Mouse (Mus musculus) midbrain, embryonic 13.5 days (tissue): ENCODE data around the gene Fam13a. TPM values are rescaled to one million over a fixed set of nuclear protein-coding genes. Genes with fewer than 3 reads are reported as not detected.

Experiments used
- ATAC-seq: fragments of 200-750 bp; cut with Nextera tagmentation; 2 replicates; pipeline ENCODE4 v1.8.0; 2017; ENCODE audit warnings: mild to moderate bottlenecking, moderate TSS enrichment, moderate library complexity
- H3K27ac ChIP-seq: fragments of 300-500 bp; sonication (generic); 2 replicates; pipeline ENCODE4 v1.5.1; 2015; ENCODE audit warnings: inconsistent platforms, mild to moderate bottlenecking, moderate library complexity
- H3K27me3 ChIP-seq: fragments of 300-500 bp; sonication (generic); 2 replicates; pipeline ENCODE4 v1.6.1; 2015; ENCODE audit warnings: mild to moderate bottlenecking, inconsistent platforms
- H3K36me3 ChIP-seq: fragments of 300-500 bp; sonication (generic); 2 replicates; pipeline ENCODE4 v1.6.1; 2015; ENCODE audit warnings: mild to moderate bottlenecking, inconsistent platforms
- H3K4me1 ChIP-seq: fragments of 300-500 bp; sonication (generic); replicated peaks from 2 replicates; pipeline ENCODE4 v1.6.1; 2015; ENCODE audit warnings: inconsistent platforms
- H3K4me2 ChIP-seq: fragments of 300-500 bp; sonication (generic); replicated peaks from 2 replicates; pipeline ENCODE4 v1.6.1; 2015; ENCODE audit warnings: moderate library complexity, mild to moderate bottlenecking, inconsistent platforms
- H3K4me3 ChIP-seq: fragments of 300-500 bp; sonication (generic); replicated peaks from 2 replicates; pipeline ENCODE4 v1.5.1; 2015; ENCODE audit warnings: mild to moderate bottlenecking, inconsistent platforms
- H3K9ac ChIP-seq: fragments of 300-500 bp; sonication (generic); replicated peaks from 2 replicates; pipeline ENCODE4 v1.6.1; 2015; ENCODE audit warnings: mild to moderate bottlenecking, inconsistent platforms
- H3K9me3 ChIP-seq: fragments of 300-500 bp; sonication (generic); 2 replicates; pipeline ENCODE4 v1.6.1; 2016; ENCODE audit warnings: mild to moderate bottlenecking, inconsistent platforms
- WGBS: fragments of 180-500 bp; shearing (Covaris S2); methylation state at CpG from one replicate; pipeline ENCODE4 v1.1.7; 2015; 5-methylcytosine and 5-hydroxymethylcytosine counted together
- polyA plus RNA-seq: library from polyadenylated mRNA; unstranded; fragments of >200 nt; fragmentation: Nextera tagmentation; extraction: Ambion mirVana; gene quantifications from 2 replicates; pipeline ENCODE4 v1.2.1, GENCODE M21; 2015

The Fam13a gene
- polyA plus RNA-seq, 1 experiment from 2014 or later, result 8.6 TPM

DNA sequence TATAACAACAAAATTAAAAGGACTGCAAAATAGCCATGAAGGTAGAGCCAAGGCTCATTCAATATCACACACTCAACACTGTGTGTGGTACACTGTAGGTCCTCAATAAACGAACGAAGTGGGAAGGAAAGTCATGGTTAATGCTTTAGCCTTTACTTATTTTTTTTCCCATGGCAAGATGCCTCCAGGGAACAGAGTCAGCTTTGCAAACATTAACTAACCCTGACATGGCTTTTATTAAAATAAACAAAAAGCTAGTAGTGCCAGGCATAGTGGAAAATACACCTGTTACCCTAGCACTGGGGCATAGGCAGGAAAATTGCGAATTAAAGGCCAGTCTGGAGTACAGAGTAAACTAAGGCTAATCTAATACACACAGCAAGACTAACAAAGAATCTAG is 35.2 kb downstream of the Fam13a start:
- no peak overlapping the region for H3K4me3 ChIP-seq
- no peak overlapping the region for H3K4me2 ChIP-seq
- 82% methylated on average over 3 of the region's 3 CpGs for WGBS
- H3K27me3 ChIP-seq, result no peaks in the 10 kb centered on the region
- H3K4me1 ChIP-seq, result no peaks in the 10 kb centered on the region
- H3K9me3 ChIP-seq, result no peaks in the 10 kb centered on the region
- no peak for ATAC-seq
- no peak overlapping the region for H3K27ac ChIP-seq
- no peaks in the 10 kb centered on the region for H3K36me3 ChIP-seq
- no peak overlapping the region for H3K9ac ChIP-seq

GRCm38 (mm10) chr6:58988706-58989105 is 35.6 kb downstream of the Fam13a start:
- 91% methylated on average over 2 of the region's 2 CpGs for WGBS

DNA sequence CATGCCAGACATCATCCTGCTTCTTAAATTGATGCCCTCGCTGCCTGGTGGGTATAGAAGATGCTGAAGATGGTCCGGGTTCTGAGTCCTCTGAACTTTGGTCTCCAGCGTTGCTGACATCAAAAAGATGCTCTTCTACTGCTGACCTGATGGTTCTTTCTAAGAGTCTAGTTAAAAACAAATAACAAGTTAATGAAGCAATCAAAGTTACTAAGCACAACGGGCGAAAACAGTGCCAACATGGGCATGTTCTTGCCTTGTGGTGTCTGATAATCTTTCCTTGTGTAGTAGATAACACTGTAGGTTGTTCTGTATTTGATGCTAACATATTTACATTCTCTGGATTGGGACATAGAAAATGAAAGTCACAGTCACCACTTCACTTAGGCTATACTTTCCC is 37.2 kb downstream of the Fam13a start:
- H3K4me2 ChIP-seq, result no peak overlapping the region
- no peaks in the 10 kb centered on the region for H3K27me3 ChIP-seq
- H3K4me3 ChIP-seq, result no peak overlapping the region
- ATAC-seq, result no peak
- no peak overlapping the region for H3K9ac ChIP-seq
- 93% methylated on average over 5 of the region's 5 CpGs for WGBS
- no peaks in the 10 kb centered on the region for H3K9me3 ChIP-seq
- no peak overlapping the region for H3K27ac ChIP-seq
- H3K4me1 ChIP-seq, result no peaks in the 10 kb centered on the region
- H3K36me3 ChIP-seq, result no peaks in the 10 kb centered on the region

More at GRCm38 (mm10) chr6:58988706-58989105, 35.6 kb downstream of the Fam13a start:
- no peak for ATAC-seq
- H3K9ac ChIP-seq, result no peak overlapping the region
- H3K4me2 ChIP-seq, result no peak overlapping the region
- H3K4me1 ChIP-seq, result no peaks in the 10 kb centered on the region
- no peak overlapping the region for H3K27ac ChIP-seq
- no peaks in the 10 kb centered on the region for H3K27me3 ChIP-seq
- H3K9me3 ChIP-seq, result no peaks in the 10 kb centered on the region
- H3K36me3 ChIP-seq, result no peaks in the 10 kb centered on the region
- no peak overlapping the region for H3K4me3 ChIP-seq

GRCm38 (mm10) chr6:58985186-58985585 is 39.2 kb downstream of the Fam13a start:
- WGBS, result 84% methylated on average over 8 of the region's 8 CpGs
- Histone ChIP-seq H3K4me1 (no peaks in the 10 kb centered on the region), H3K4me2 (no peak overlapping the region), H3K9me3 (no peaks in the 10 kb centered on the region), H3K27ac (no peak overlapping the region), H3K27me3 (no peaks in the 10 kb centered on the region), H3K9ac (no peak overlapping the region), H3K4me3 (no peak overlapping the region), H3K36me3 (no peaks in the 10 kb centered on the region)
- no peak for ATAC-seq

DNA sequence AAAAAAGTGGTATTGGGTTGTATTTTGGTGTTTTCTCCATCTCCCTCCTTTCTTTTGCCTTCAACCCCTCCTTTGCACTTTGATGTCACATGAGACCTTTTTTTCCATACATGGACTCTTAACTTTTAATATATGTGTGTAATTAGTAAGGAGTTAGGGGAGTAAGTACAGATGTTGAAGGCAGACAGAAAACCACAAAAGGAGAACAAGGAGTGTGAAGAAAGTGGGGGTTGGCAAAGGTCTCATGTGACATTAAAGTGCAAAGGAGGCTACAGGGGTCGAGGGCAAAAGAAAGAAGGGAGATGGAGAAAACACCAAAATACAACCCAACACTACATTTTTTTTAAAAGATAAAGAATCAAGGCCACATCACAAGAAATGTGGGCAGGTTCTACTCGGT is 49.1 kb downstream of the Fam13a start:
- 77% methylated on average over 2 of the region's 2 CpGs for WGBS
- Histone ChIP-seq H3K27me3 (no peaks in the 10 kb centered on the region), H3K9me3 (no peaks in the 10 kb centered on the region), H3K4me2 (no peak overlapping the region), H3K9ac (no peak overlapping the region), H3K36me3 (no peaks in the 10 kb centered on the region), H3K27ac (no peak overlapping the region), H3K4me1 (no peaks in the 10 kb centered on the region), H3K4me3 (no peak overlapping the region)
- no peak for ATAC-seq

DNA sequence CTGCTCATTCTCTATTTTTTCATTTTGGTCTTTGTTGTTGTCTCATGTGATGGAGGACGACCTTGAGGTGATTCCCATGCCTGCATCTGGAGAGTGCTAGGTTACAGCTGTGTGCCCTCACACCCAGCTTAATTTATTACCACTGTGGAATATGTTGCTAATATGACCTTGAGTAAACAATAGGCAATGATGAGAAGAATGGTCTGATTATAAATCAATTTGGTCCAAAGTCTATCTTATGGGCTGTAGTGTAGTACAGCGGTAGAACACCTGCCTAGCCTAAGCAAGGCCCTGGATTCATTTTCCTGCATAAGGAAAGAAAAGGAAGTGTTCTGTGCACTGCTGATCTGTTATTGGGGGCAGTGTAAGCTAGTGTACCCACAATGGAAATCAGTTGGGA is 49.9 kb downstream of the Fam13a start:
- Histone ChIP-seq H3K9ac (no peak overlapping the region), H3K4me2 (no peak overlapping the region), H3K27ac (no peak overlapping the region), H3K4me1 (no peaks in the 10 kb centered on the region), H3K36me3 (no peaks in the 10 kb centered on the region), H3K27me3 (no peaks in the 10 kb centered on the region), H3K4me3 (no peak overlapping the region), H3K9me3 (no peaks in the 10 kb centered on the region)
- WGBS, result 88% methylated on average over 2 of the region's 2 CpGs
- no peak for ATAC-seq

GRCm38 (mm10) chr6:58972873-58973272 is 51.5 kb downstream of the Fam13a start:
- Histone ChIP-seq H3K9me3 (no peaks in the 10 kb centered on the region), H3K4me3 (no peak overlapping the region), H3K4me2 (no peak overlapping the region), H3K4me1 (no peaks in the 10 kb centered on the region), H3K27ac (no peak overlapping the region), H3K9ac (no peak overlapping the region), H3K27me3 (no peaks in the 10 kb centered on the region), H3K36me3 (no peaks in the 10 kb centered on the region)
- no peak for ATAC-seq
- WGBS, result 96% methylated on average over 1 of the region's 1 CpGs

DNA sequence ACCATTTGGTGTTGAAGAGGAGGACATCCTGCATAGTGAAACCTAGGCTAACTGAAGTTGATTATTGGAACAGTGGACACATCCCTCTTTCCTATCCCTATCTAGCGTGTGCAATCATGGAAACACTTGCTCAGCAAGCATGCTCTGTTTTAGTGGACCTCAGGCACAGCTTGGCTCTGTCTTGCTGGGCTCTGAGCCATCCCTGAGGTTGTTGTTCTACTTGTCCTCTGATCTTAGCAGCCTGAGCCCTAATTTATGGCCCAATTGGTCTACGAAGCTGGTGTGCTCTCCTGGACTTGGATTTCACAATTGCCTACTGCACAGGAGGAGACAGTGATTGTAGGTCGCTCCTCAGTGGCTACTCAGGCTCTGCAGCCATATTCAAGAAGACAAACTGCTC is 56.1 kb downstream of the Fam13a start:
- no peak for ATAC-seq
- no peaks in the 10 kb centered on the region for H3K9me3 ChIP-seq
- no peak overlapping the region for H3K4me3 ChIP-seq
- H3K9ac ChIP-seq, result no peak overlapping the region
- peaks cover 12% of the 10 kb centered on the region for H3K4me1 ChIP-seq
- H3K27me3 ChIP-seq, result no peaks in the 10 kb centered on the region
- H3K4me2 ChIP-seq, result no peak overlapping the region
- no peaks in the 10 kb centered on the region for H3K36me3 ChIP-seq
- H3K27ac ChIP-seq, result no peak overlapping the region
- WGBS, result 88% methylated on average over 3 of the region's 3 CpGs

GRCm38 (mm10) chr6:58965071-58965831 is 59.1 kb downstream of the Fam13a start:
- Histone ChIP-seq H3K4me3 (no peak overlapping the region), H3K36me3 (no peaks in the 10 kb centered on the region), H3K9ac (no peak overlapping the region), H3K4me2 (peak overlapping the region; percentile 4; the same call in 1 of the 2 replicates), H3K27ac (peak overlapping the region; percentile 51; the same call in 1 of the 2 replicates), H3K9me3 (no peaks in the 10 kb centered on the region), H3K4me1 (peaks cover 12% of the 10 kb centered on the region), H3K27me3 (no peaks in the 10 kb centered on the region)
- peak; percentile 69 for ATAC-seq
- WGBS, result 42% methylated on average over 12 of the region's 12 CpGs

GRCm38 (mm10) chr6:58964565-58964964 is 59.8 kb downstream of the Fam13a start:
- ATAC-seq, result no peak
- Histone ChIP-seq H3K4me3 (no peak overlapping the region), H3K4me2 (no peak overlapping the region), H3K36me3 (no peaks in the 10 kb centered on the region), H3K27me3 (no peaks in the 10 kb centered on the region), H3K4me1 (peaks cover 12% of the 10 kb centered on the region), H3K9me3 (no peaks in the 10 kb centered on the region), H3K27ac (no peak overlapping the region), H3K9ac (no peak overlapping the region)

GRCm38 (mm10) chr6:58964091-58964490 is 60.3 kb downstream of the Fam13a start:
- H3K4me1 ChIP-seq, result peaks cover 12% of the 10 kb centered on the region
- no peak overlapping the region for H3K4me3 ChIP-seq
- H3K9me3 ChIP-seq, result no peaks in the 10 kb centered on the region
- WGBS, result 92% methylated on average over 2 of the region's 2 CpGs
- ATAC-seq, result no peak
- H3K4me2 ChIP-seq, result no peak overlapping the region
- no peaks in the 10 kb centered on the region for H3K36me3 ChIP-seq
- H3K27me3 ChIP-seq, result no peaks in the 10 kb centered on the region
- H3K9ac ChIP-seq, result no peak overlapping the region
- H3K27ac ChIP-seq, result no peak overlapping the region

DNA sequence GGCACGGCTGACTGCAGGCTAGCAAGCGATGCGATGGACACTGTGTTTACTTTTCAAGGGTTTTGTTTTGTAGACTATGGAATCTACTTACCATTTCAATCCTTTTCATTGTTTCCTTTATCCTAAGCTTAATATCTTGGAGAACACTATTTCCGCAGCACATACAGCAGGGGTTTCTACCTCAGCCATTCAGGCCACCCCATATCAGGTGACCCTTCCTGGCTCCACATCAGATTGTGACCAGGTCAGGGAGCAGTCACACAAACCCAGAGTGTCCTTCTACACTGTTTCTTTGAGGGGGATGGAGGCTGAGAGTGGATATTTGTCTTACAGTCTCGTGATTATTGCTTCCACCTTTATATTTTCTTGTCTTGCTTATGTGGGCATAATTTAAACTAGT is 61.7 kb downstream of the Fam13a start:
- no peak for ATAC-seq
- Histone ChIP-seq H3K36me3 (no peaks in the 10 kb centered on the region), H3K4me3 (no peak overlapping the region), H3K9ac (no peak overlapping the region), H3K4me2 (no peak overlapping the region), H3K9me3 (no peaks in the 10 kb centered on the region), H3K27me3 (no peaks in the 10 kb centered on the region), H3K27ac (no peak overlapping the region), H3K4me1 (peaks cover 12% of the 10 kb centered on the region)
- WGBS, result 79% methylated on average over 5 of the region's 5 CpGs

DNA sequence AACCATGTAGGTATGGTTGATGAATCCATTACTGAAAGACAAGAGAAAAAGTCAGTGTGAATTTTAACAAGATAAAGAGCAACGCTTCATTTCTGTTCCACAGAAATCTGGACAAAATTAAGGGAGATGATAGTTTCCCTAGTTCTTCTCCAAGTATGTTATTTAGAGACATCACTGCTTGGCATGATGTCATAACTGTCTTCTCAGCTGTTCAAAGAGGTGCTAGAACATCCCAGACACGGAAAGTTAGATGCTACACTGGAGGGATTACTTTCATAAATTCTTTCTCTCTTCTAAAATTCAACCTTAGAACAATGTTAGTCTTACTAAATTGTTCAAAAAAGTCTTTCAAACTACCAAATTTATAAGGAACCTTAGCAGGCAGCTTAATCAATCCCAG is 63.8 kb downstream of the Fam13a start:
- Histone ChIP-seq H3K27ac (no peak overlapping the region), H3K27me3 (no peaks in the 10 kb centered on the region), H3K9me3 (no peaks in the 10 kb centered on the region), H3K9ac (no peak overlapping the region), H3K4me2 (no peak overlapping the region), H3K4me3 (no peak overlapping the region), H3K36me3 (peaks cover 4% of the 10 kb centered on the region; the same call in 1 of the 2 replicates), H3K4me1 (peaks cover 11% of the 10 kb centered on the region)
- 93% methylated on average over 2 of the region's 2 CpGs for WGBS
- no peak for ATAC-seq
